Mouse (Mus musculus) bone marrow, adult 2 months (tissue): Measurements from ENCODE around the gene Tle4.

ENCODE experiments used
- CTCF ChIP-seq: fragments of 200-500 bp; IDR thresholded peaks from 2 replicates; pipeline ENCODE4 v1.5.1; 2011; ENCODE audit warnings: low read length, control low read depth; ENCODE audit not compliant: control insufficient read depth, insufficient read depth
- POLR2A ChIP-seq: fragments of 200-500 bp; IDR thresholded peaks from 2 replicates; pipeline ENCODE4 v1.6.1; 2011; ENCODE audit warnings: low read depth, mild to moderate bottlenecking, control low read depth, low read length, borderline replicate concordance; ENCODE audit not compliant: control insufficient read depth

- TF ChIP-seq CTCF (no peak), POLR2A (no peak)
Observed at GRCm38 (mm10) chr19:14543305-14543704, 54.5 kb downstream of the Tle4 start.
